Mouse (Mus musculus) neural tube, embryonic 14.5 days (tissue): ENCODE measurements around the gene Tgm1. TPM values are rescaled to one million over a fixed set of nuclear protein-coding genes. Genes with fewer than 3 reads are reported as not detected.

Experiments
- ATAC-seq: fragments of 200-750 bp; cut with Nextera tagmentation; 2 replicates; pipeline ENCODE4 v1.8.0; 2017; ENCODE audit warnings: low read depth, mild to moderate bottlenecking, moderate TSS enrichment, moderate library complexity
- H3K27ac ChIP-seq: fragments of 300-500 bp; sonication (generic); 2 replicates; pipeline ENCODE4 v1.5.1; 2014; ENCODE audit warnings: low read depth, mild to moderate bottlenecking, control low read depth, low read length, moderate library complexity, mixed read lengths
- H3K27me3 ChIP-seq: fragments of 300-500 bp; sonication (generic); 2 replicates; pipeline ENCODE4 v1.6.1; 2014; ENCODE audit warnings: low read length; ENCODE audit not compliant: control insufficient read depth, insufficient read depth
- H3K36me3 ChIP-seq: fragments of 300-500 bp; sonication (generic); 2 replicates; pipeline ENCODE4 v1.6.1; 2014; ENCODE audit warnings: low read length, mixed read lengths; ENCODE audit not compliant: control insufficient read depth, insufficient read depth
- H3K4me1 ChIP-seq: fragments of 300-500 bp; sonication (generic); 2 replicates; pipeline ENCODE4 v1.6.1; 2014; ENCODE audit warnings: low read length; ENCODE audit not compliant: control insufficient read depth, insufficient read depth
- H3K4me2 ChIP-seq: fragments of 300-500 bp; sonication (generic); 2 replicates; pipeline ENCODE4 v1.6.1; 2014; ENCODE audit warnings: mild to moderate bottlenecking, low read depth, low read length, control low read depth
- H3K4me3 ChIP-seq: fragments of 300-500 bp; sonication (generic); 2 replicates; pipeline ENCODE4 v1.5.1; 2014; ENCODE audit warnings: low read depth, low read length, control low read depth, mixed read lengths
- H3K9ac ChIP-seq: fragments of 300-500 bp; sonication (generic); replicated peaks from 2 replicates; pipeline ENCODE4 v1.6.1; 2014; ENCODE audit warnings: low read depth, mild to moderate bottlenecking, control low read depth, low read length, mixed read lengths
- H3K9me3 ChIP-seq: fragments of 300-500 bp; sonication (generic); 2 replicates; pipeline ENCODE4 v1.6.1; 2016; ENCODE audit warnings: low read length; ENCODE audit not compliant: control insufficient read depth
- WGBS: fragments of 180-500 bp; shearing (Covaris S2); extraction: QIAGEN DNeasy Blood & Tissue Kit; methylation state at CpG from one replicate; pipeline ENCODE4 v1.1.7; 2014; 5-methylcytosine and 5-hydroxymethylcytosine counted together
- polyA plus RNA-seq: library from polyadenylated mRNA; unstranded; fragments of >200 nt; fragmentation: Nextera tagmentation; extraction: Ambion mirVana; gene quantifications from 2 replicates; pipeline ENCODE4 v1.2.1, GENCODE M21; 2014

The Tgm1 gene
- polyA plus RNA-seq, 1 experiment from 2014 or later, result 0.11 TPM

DNA sequence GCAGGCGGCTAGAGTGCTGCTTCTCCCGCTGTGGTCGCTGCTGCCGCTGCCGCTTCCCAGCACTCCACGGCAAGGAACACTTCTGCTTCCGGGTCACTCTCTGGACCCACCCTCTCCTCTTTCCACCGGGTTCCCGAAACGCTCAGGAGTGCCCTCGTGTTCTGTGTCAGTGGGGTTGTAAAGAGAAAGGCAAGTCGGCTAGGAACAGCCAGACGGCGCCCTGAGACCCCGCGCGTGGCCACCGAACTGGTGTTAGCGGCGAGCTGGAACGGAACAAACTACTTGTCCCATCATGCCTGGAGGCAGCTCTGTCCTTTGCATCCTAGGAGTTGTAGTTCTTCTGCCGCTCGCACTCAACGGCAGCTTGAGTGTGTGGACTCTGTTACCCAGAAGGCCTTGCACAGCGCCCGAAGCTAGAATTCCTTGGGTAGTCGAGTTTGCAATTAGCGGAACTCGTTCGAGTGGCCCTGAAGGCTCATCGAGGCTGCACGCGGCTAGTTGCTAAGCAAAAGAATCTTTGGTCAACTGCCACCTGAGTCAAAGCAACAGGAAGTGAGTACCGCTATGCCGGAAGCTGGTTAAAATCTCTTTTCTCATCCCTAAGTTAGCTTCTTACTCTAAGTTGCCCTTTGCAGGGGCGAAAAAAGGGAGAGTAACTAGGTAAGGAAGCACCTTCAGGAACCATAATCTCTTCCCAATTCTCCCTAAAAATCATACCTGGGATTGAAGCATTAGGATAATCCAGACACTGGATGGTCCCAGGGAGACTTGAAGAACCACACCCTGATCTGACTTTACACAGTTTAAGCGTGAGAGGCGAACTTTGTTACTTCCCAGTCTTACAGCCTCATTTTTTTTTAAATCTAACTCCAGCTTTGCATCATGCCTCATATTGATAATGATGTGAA, 41.6 kb downstream of the Tgm1 start, which contains the start of the genes Gmpr2 and Nedd8:
Gmpr2 (plus strand) TSS at position 109 of the 908 bp plus-strand sequence.
Nedd8 (minus strand) TSS at position 292 of the 908 bp plus-strand sequence.
- H3K9me3 ChIP-seq, result no peaks in the 10 kb centered on the region
- WGBS, result under 1% methylated on average over 38 of the region's 38 CpGs
- H3K4me2 ChIP-seq, result peak within 1 kb of the TSS; percentile 57
- no peaks in the 10 kb centered on the region for H3K27me3 ChIP-seq
- ATAC-seq, result peak; percentile 98
- H3K4me1 ChIP-seq, result peaks cover 12% of the 10 kb centered on the region
- H3K36me3 ChIP-seq, result peaks cover 10% of the 10 kb centered on the region
- peak within 1 kb of the TSS; percentile 83 for H3K27ac ChIP-seq
- peak within 1 kb of the TSS; percentile 67 for H3K4me3 ChIP-seq
- peak within 1 kb of the TSS; percentile 59 for H3K9ac ChIP-seq

DNA sequence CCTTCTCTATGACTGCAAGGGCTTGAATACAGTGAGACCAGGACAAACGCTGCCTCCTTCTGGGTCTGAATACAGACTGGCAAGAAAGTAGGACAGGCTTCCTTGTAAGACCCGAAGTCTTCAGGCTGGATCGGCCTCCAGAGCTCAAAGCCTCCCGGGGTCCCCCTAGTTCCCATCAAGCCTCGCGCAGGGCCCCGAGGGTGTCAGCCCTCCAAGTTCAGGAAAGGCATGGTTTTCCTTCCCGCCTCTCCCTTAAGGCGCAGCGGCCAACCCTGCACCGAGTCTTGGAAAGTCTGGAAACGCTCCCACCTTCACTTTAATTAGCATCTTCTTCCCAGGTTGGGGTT, 42.3 kb downstream of the Tgm1 start:
- Histone ChIP-seq H3K4me1 (peaks cover 12% of the 10 kb centered on the region), H3K27me3 (no peaks in the 10 kb centered on the region), H3K4me3 (peak overlapping the region; percentile 67), H3K4me2 (peak overlapping the region; percentile 57), H3K9me3 (no peaks in the 10 kb centered on the region), H3K9ac (peak overlapping the region; percentile 59), H3K36me3 (peaks cover 5% of the 10 kb centered on the region), H3K27ac (peak overlapping the region; percentile 83)
- ATAC-seq, result peak; percentile 67
- WGBS, result under 1% methylated on average over 12 of the region's 12 CpGs

DNA sequence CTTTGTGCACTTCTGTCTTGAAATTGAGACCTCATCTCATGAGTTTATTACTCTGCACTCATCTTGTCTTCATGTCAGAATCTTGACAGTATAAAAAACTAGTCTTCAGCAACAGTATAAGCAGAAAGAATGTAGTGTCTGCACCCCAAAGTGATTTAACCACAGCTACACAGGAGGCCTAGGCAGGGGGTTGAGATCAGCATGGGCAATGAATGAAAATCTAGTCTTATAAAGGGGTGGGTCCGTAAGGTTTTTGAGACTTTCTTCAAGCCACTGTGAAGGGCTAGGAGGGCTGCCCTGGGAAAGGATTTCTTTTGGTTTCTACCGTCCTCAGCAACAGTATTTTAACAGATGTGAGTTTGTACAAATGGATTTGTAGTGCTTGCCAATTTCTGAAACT, 53.1 kb downstream of the Tgm1 start:
- H3K9me3 ChIP-seq, result no peaks in the 10 kb centered on the region
- WGBS, result 45% methylated on average over 2 of the region's 2 CpGs
- peaks cover 14% of the 10 kb centered on the region for H3K36me3 ChIP-seq
- H3K27me3 ChIP-seq, result no peaks in the 10 kb centered on the region
- peak overlapping the region; percentile 54 for H3K4me3 ChIP-seq
- H3K9ac ChIP-seq, result no peak overlapping the region
- peak; percentile 10; the same call in 1 of the 2 replicates for ATAC-seq
- peak overlapping the region; percentile 42 for H3K4me2 ChIP-seq
- peaks cover 9% of the 10 kb centered on the region; the same call in 1 of the 2 replicates for H3K4me1 ChIP-seq
- no peak overlapping the region for H3K27ac ChIP-seq

DNA sequence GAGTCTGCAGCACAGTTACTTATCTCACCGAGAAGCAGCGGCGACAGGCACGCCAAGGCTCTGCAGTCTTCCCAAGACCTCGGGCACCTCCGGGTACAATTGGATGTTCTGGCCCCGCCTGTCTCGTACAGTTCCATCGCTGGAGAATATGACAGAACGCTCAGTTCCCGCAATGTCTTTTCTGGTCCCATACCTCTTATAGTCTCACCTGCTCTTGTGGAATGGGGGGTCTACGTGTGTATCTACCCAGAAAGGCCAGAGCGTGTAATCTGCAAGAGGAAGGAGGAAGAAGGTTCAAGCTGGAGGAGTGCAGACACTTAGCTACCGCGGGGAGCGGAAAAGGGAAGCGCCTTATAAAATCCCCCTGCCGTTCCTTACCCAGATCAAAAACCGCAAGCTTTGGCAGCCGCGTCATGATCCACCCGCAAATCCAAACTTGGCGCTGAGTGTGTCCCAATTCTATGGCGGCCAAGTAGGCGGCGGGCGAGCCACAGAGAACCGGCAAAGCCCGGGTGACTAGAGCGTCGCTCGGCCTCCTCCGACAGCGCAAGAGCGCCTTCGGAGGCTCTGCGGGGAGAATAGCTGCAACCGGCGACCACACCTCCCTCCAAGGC, 53.7 kb downstream of the Tgm1 start, which contains the start of gene Mdp1:
Mdp1 (minus strand) TSS at position 549 of the 614 bp plus-strand sequence.
- under 1% methylated on average over 39 of the region's 39 CpGs for WGBS
- ATAC-seq, result peak; percentile 95

DNA sequence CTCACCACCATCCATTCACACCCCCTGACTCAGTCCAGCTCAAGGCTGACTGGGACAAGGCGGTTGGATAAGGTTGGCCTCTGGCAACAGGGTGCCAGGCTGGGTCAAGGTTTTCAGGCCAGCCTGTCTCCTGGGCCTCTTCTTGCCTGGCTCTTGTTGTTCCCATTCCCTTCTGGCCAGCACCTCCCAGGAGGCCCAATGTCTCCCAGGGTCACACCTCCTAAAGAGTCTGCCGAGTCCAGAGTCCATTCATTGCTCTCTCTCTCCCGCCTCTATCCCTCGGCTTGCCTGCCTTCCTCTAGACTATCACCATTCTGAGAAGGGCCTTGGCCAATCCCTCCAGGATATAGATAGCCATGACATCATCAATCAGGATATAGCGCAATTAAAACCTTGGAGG, 55.7 kb downstream of the Tgm1 start:
- no peak overlapping the region for H3K9ac ChIP-seq
- no peak overlapping the region for H3K27ac ChIP-seq
- H3K4me1 ChIP-seq, result peaks cover 9% of the 10 kb centered on the region; the same call in 1 of the 2 replicates
- no peak for ATAC-seq
- WGBS, result 96% methylated on average over 5 of the region's 5 CpGs
- H3K27me3 ChIP-seq, result no peaks in the 10 kb centered on the region
- H3K9me3 ChIP-seq, result no peaks in the 10 kb centered on the region
- peaks cover 9% of the 10 kb centered on the region for H3K36me3 ChIP-seq
- H3K4me3 ChIP-seq, result no peak overlapping the region
- no peak overlapping the region for H3K4me2 ChIP-seq

More for the DNA sequence above, 53.7 kb downstream of the Tgm1 start, which contains the start of gene Mdp1:
- Histone ChIP-seq H3K9ac (peak within 1 kb of the TSS; percentile 66), H3K9me3 (no peaks in the 10 kb centered on the region), H3K4me2 (peak within 1 kb of the TSS; percentile 42), H3K27ac (peak within 1 kb of the TSS; percentile 76), H3K36me3 (peaks cover 14% of the 10 kb centered on the region), H3K4me1 (peaks cover 9% of the 10 kb centered on the region; the same call in 1 of the 2 replicates), H3K27me3 (no peaks in the 10 kb centered on the region), H3K4me3 (peak within 1 kb of the TSS; percentile 54)

DNA sequence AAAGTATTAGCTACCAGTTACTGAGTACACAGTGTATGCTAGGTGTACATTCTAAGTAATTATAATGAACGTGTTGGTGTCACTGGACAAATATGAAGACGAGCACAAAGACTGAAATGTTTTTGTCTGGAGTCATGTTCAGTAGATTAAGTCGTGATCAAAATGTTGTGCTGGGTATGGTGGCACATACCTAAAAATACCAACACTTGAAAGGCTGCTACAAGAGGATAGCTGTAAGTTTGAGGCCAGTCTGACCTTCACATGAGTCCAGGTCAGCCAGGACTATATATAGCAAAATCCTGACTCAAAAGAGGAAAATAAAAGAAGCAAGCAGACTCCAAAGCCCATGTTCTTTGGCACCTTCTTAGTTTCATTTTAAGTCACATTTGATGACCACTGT, 56.8 kb downstream of the Tgm1 start:
- peaks cover 9% of the 10 kb centered on the region; the same call in 1 of the 2 replicates for H3K4me1 ChIP-seq
- ATAC-seq, result no peak
- H3K4me3 ChIP-seq, result no peak overlapping the region
- H3K4me2 ChIP-seq, result no peak overlapping the region
- no peak overlapping the region for H3K9ac ChIP-seq
- H3K36me3 ChIP-seq, result peaks cover 3% of the 10 kb centered on the region; the same call in 1 of the 2 replicates
- no peaks in the 10 kb centered on the region for H3K27me3 ChIP-seq
- H3K9me3 ChIP-seq, result no peaks in the 10 kb centered on the region
- WGBS, result 87% methylated on average over 3 of the region's 3 CpGs
- H3K27ac ChIP-seq, result no peak overlapping the region

DNA sequence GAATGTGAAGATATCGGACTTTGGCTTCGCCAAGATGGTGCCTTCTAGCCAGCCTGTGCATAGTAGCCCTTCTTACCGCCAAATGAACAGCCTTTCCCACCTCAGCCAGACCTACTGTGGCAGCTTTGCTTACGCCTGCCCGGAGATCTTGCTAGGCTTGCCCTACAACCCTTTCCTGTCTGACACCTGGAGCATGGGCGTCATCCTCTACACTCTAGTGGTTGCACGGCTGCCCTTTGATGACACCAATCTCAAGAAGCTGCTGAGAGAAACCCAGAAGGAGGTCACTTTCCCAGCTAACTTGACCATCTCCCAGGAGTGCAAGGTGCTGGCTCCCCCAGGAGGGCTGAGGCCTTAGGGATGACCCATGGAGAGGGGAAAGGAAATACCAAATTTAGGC, 62.2 kb downstream of the Tgm1 start:
- H3K36me3 ChIP-seq, result no peaks in the 10 kb centered on the region
- H3K4me2 ChIP-seq, result no peak overlapping the region
- H3K27ac ChIP-seq, result no peak overlapping the region
- H3K27me3 ChIP-seq, result no peaks in the 10 kb centered on the region
- WGBS, result 88% methylated on average over 7 of the region's 7 CpGs
- H3K4me1 ChIP-seq, result no peaks in the 10 kb centered on the region
- H3K4me3 ChIP-seq, result no peak overlapping the region
- H3K9me3 ChIP-seq, result no peaks in the 10 kb centered on the region
- no peak for ATAC-seq
- no peak overlapping the region for H3K9ac ChIP-seq
